Mouse (Mus musculus): ENCODE measurements at regions not wholly inside any gene's neighbourhood (a gene's known extent, or its start where the extent isn't known, plus 50 kb on each side); places are given as distances from the start of the nearest gene placed in this dataset.

DNA sequence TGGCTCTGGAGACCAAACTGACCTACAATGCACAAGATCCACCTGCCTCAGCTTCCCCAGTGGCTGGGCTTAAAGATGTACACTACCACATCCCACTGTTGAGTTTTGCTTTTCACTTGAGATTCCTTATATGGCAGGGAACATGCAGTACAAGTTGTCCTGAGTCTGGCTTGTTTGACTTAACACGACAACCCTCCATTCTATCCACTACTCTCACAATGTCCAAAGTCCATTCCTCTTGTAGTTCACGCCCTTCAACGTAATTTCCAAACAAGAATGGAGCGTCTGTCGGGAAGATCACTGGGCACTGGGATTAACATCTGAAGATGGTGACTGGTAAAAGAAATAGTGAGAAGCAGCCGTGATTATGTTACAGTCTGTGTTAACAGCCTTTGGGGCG lies 108.6 kb upstream of the Klf14 start:
- no peak for ATAC-seq (ENCODE audit: insufficient read depth)
- 72% methylated on average over 7 of the region's 7 CpGs for WGBS (ENCODE audit: insufficient replicate concordance)
- Histone ChIP-seq H3K27me3 (ENCODE audit: control insufficient read depth, insufficient read depth, low read length) (no peaks in the 10 kb centered on the region), H3K9me3 (ENCODE audit: control insufficient read depth, low read length) (no peaks in the 10 kb centered on the region), H3K4me1 (replicated peaks; ENCODE audit: control insufficient read depth in 2 of 2, insufficient read depth in 2 of 2, low read length in 1 of 2) (peaks cover 0 to 4% of the 10 kb centered on the region in 2 experiments; a peak in 1 of 4 replicates), H3K4me2 (ENCODE audit: low read depth) (no peak overlapping the region), H3K36me3 (replicated peaks; ENCODE audit: control insufficient read depth, insufficient read depth, low read depth) (no peaks in the 10 kb centered on the region), H3K4me3 (ENCODE audit: insufficient read depth in 1 of 2, low read depth in 2 of 2, low read length in 2 of 2) (no peak overlapping the region), H3K27ac (no peak overlapping the region), H3K9ac (replicated peaks) (no peak overlapping the region)
- TF ChIP-seq CTCF (IDR thresholded peaks at IDR 0.05; ENCODE audit: low read depth), result no peak
- no peak for TF ChIP-seq EP300 (IDR thresholded peaks at IDR 0.05; ENCODE audit: low read depth)
- no peak for DNase-seq (ENCODE audit: low read depth in 3 of 3, low spot score in 3 of 3)

DNA sequence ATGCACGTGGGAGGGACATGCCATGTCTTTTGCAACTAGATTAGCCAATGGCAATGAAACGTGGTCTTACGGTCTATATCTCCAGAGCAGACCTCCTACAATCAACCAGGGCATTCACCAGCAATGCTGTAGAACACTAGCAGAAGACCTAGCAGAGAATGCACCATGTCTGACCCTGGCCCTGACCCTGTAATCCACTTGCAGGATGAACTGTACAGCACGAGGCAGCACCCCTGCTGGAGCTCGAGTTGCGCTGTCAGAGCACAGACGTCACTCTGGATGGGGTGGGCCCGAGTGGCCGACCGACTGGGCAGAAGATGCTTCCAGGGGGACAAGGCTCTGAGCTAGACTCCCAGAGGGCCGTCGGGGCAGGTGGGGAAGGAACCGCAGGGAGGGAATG lies 110.4 kb upstream of the Klf14 start:
- Histone ChIP-seq H3K9ac (replicated peaks) (no peak overlapping the region), H3K4me1 (replicated peaks; ENCODE audit: control insufficient read depth in 2 of 2, insufficient read depth in 2 of 2, low read length in 1 of 2) (peaks cover 0 to 4% of the 10 kb centered on the region in 2 experiments; a peak in 1 of 4 replicates), H3K4me2 (ENCODE audit: low read depth) (no peak overlapping the region), H3K27me3 (ENCODE audit: control insufficient read depth, insufficient read depth, low read length) (no peaks in the 10 kb centered on the region), H3K4me3 (ENCODE audit: insufficient read depth in 1 of 2, low read depth in 2 of 2, low read length in 2 of 2) (no peak overlapping the region), H3K36me3 (replicated peaks; ENCODE audit: control insufficient read depth, insufficient read depth, low read depth) (no peaks in the 10 kb centered on the region), H3K27ac (no peak overlapping the region), H3K9me3 (ENCODE audit: control insufficient read depth, low read length) (no peaks in the 10 kb centered on the region)
- TF ChIP-seq CTCF (IDR thresholded peaks at IDR 0.05; ENCODE audit: low read depth), result no peak
- no peak for TF ChIP-seq EP300 (IDR thresholded peaks at IDR 0.05; ENCODE audit: low read depth)
- ATAC-seq (ENCODE audit: insufficient read depth) (no peak), DNase-seq (ENCODE audit: low read depth in 3 of 3, low spot score in 3 of 3) (no peak)
- 75% methylated on average over 13 of the region's 13 CpGs for WGBS (ENCODE audit: insufficient replicate concordance)

DNA sequence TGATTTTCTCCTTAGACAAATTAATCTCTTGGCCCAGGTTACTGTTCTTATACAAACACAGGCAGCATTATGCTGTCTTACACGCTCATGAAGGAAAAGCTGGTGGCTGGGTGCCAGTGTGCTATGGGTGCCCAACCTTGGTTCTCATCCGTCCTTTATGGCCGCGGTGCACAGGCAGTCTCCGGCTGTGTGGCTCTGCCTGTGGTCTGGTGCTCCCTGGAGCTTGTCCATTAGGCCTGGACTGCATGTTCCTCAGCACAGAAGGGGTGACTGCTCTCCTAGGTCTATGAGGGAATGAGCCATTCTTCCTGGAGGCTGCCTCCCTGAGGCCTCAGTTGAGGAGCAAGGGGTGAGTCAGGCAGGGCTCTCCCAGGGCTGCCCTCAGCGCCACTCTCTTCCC lies 111.7 kb upstream of the Klf14 start:
- WGBS (ENCODE audit: insufficient replicate concordance), result 83% methylated on average over 6 of the region's 6 CpGs
- Histone ChIP-seq H3K27ac (no peak overlapping the region), H3K9me3 (ENCODE audit: control insufficient read depth, low read length) (no peaks in the 10 kb centered on the region), H3K4me1 (replicated peaks; ENCODE audit: control insufficient read depth in 2 of 2, insufficient read depth in 2 of 2, low read length in 1 of 2) (peaks cover 0 to 4% of the 10 kb centered on the region in 2 experiments; a peak in 1 of 4 replicates), H3K27me3 (ENCODE audit: control insufficient read depth, insufficient read depth, low read length) (no peaks in the 10 kb centered on the region), H3K4me3 (ENCODE audit: insufficient read depth in 1 of 2, low read depth in 2 of 2, low read length in 2 of 2) (no peak overlapping the region), H3K36me3 (replicated peaks; ENCODE audit: control insufficient read depth, insufficient read depth, low read depth) (no peaks in the 10 kb centered on the region), H3K4me2 (ENCODE audit: low read depth) (no peak overlapping the region), H3K9ac (replicated peaks) (no peak overlapping the region)
- DNase-seq (ENCODE audit: low read depth in 3 of 3, low spot score in 3 of 3) (no peak), ATAC-seq (ENCODE audit: insufficient read depth) (no peak)
- TF ChIP-seq EP300 (IDR thresholded peaks at IDR 0.05; ENCODE audit: low read depth), result no peak
- no peak for TF ChIP-seq CTCF (IDR thresholded peaks at IDR 0.05; ENCODE audit: low read depth)

DNA sequence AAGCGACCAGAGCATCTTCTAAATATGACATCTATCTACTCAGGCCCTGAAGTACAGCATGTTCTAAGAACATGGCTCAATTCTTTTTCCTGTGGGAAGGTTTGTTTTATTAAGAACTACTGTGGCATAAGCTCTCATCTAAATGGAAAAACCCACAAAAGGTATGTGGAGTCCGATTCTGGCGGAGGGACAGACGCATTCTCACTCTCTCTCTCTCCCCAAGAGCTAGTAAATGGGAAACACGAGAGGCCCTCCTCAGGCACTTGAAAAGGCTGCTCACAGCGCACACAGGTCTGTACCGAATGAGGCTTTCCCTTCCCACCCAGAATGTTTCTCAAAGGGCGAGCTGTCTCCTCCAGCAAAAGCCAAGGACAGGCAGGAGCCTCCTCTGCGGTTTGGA lies 112.1 kb upstream of the Klf14 start:
- WGBS (ENCODE audit: insufficient replicate concordance), result 75% methylated on average over 9 of the region's 9 CpGs
- DNase-seq (ENCODE audit: low read depth in 3 of 3, low spot score in 3 of 3) (no peak), ATAC-seq (ENCODE audit: insufficient read depth) (no peak)
- Histone ChIP-seq H3K4me3 (ENCODE audit: insufficient read depth in 1 of 2, low read depth in 2 of 2, low read length in 2 of 2) (no peak overlapping the region), H3K9ac (replicated peaks) (no peak overlapping the region), H3K27ac (no peak overlapping the region), H3K27me3 (ENCODE audit: control insufficient read depth, insufficient read depth, low read length) (no peaks in the 10 kb centered on the region), H3K9me3 (ENCODE audit: control insufficient read depth, low read length) (no peaks in the 10 kb centered on the region), H3K4me2 (ENCODE audit: low read depth) (no peak overlapping the region), H3K36me3 (replicated peaks; ENCODE audit: control insufficient read depth, insufficient read depth, low read depth) (no peaks in the 10 kb centered on the region), H3K4me1 (replicated peaks; ENCODE audit: control insufficient read depth in 2 of 2, insufficient read depth in 2 of 2, low read length in 1 of 2) (peaks cover 0 to 4% of the 10 kb centered on the region in 2 experiments; a peak in 1 of 4 replicates)
- no peak for TF ChIP-seq EP300 (IDR thresholded peaks at IDR 0.05; ENCODE audit: low read depth)
- TF ChIP-seq CTCF (IDR thresholded peaks at IDR 0.05; ENCODE audit: low read depth), result no peak

DNA sequence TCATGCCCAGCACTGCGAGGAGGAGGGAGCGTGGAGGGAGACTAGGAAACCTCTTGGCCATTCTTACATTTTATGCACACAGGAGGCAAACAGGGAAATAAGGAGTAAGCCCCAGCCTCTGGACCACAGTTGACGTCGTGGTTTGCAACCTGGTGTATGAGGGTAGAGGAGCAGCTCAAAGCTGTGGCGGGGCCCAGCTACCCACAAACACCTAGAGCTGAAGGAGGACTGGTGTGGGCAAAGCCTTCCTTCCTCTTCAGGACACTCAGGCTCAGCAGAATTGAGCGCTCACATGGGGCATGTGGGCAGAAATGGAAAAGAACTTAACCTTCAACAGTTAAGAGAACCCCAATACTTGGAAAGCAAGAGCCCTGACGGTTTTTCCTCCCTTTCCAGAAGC lies 113.2 kb upstream of the Klf14 start:
- H3K36me3 ChIP-seq (replicated peaks; ENCODE audit: control insufficient read depth, insufficient read depth, low read depth), result no peaks in the 10 kb centered on the region
- no peaks in the 10 kb centered on the region for H3K27me3 ChIP-seq (ENCODE audit: control insufficient read depth, insufficient read depth, low read length)
- no peak for TF ChIP-seq EP300 (IDR thresholded peaks at IDR 0.05; ENCODE audit: low read depth)
- no peak for TF ChIP-seq CTCF (IDR thresholded peaks at IDR 0.05; ENCODE audit: low read depth)
- no peak overlapping the region for H3K27ac ChIP-seq
- H3K4me1 ChIP-seq (replicated peaks; ENCODE audit: control insufficient read depth in 2 of 2, insufficient read depth in 2 of 2, low read length in 1 of 2), result peaks cover 0 to 5% of the 10 kb centered on the region in 2 experiments; a peak in 1 of 4 replicates
- no peak overlapping the region for H3K4me3 ChIP-seq (ENCODE audit: insufficient read depth in 1 of 2, low read depth in 2 of 2, low read length in 2 of 2)
- no peak for DNase-seq (ENCODE audit: low read depth in 3 of 3, low spot score in 3 of 3)
- no peak for ATAC-seq (ENCODE audit: insufficient read depth)
- WGBS (ENCODE audit: insufficient replicate concordance), result 70% methylated on average over 7 of the region's 7 CpGs
- no peak overlapping the region for H3K9ac ChIP-seq (replicated peaks)
- no peak overlapping the region for H3K4me2 ChIP-seq (ENCODE audit: low read depth)
- H3K9me3 ChIP-seq (ENCODE audit: control insufficient read depth, low read length), result no peaks in the 10 kb centered on the region

Measured in liver, embryonic 14.5 days (tissue).